Mouse (Mus musculus) kidney, embryonic 14.5 days (tissue): Measurements from ENCODE around the gene Gm20671. TPM values are rescaled to one million over a fixed set of nuclear protein-coding genes. Genes with fewer than 3 reads are reported as not detected.

Experiments used
- polyA plus RNA-seq: library from polyadenylated mRNA; unstranded; fragments of >200 nt; fragmentation: Nextera tagmentation; extraction: Ambion mirVana; gene quantifications from 2 replicates; pipeline ENCODE4 v1.2.1, GENCODE M21; 2014

The Gm20671 gene
- polyA plus RNA-seq, 1 experiment from 2014 or later: not detected

Other genes starting within 250 kb of the Gm20671 start
- gene Yes1, start 215.9 kb downstream of the Gm20671 start, polyA plus RNA-seq: 24.7 and 42.0 TPM in 2 replicates
- 73.7 and 79.2 TPM in 2 replicates for gene Pisd, start 41.5 kb downstream of the Gm20671 start, polyA plus RNA-seq
- gene Prr14l, start 27.1 kb upstream of the Gm20671 start, polyA plus RNA-seq: 12.6 and 20.7 TPM in 2 replicates
- gene Depdc5, start 36.6 kb upstream of the Gm20671 start, polyA plus RNA-seq: 16.8 and 19.8 TPM in 2 replicates
- gene Ywhah, start 191.7 kb upstream of the Gm20671 start, polyA plus RNA-seq: 286 and 318 TPM in 2 replicates